Mouse (Mus musculus) limb, embryonic 13.5 days (tissue): ENCODE data around the gene Ptprn2. TPM values are rescaled to one million over a fixed set of nuclear protein-coding genes. Genes with fewer than 3 reads are reported as not detected.

ENCODE experiments used
- ATAC-seq: fragments of 200-750 bp; cut with Nextera tagmentation; 2 replicates; pipeline ENCODE4 v1.8.0; 2017; ENCODE audit warnings: low read depth, moderate number of reproducible peaks, moderate TSS enrichment; ENCODE audit not compliant: low FRiP score
- H3K27ac ChIP-seq: fragments of 300-500 bp; sonication (generic); 2 replicates; pipeline ENCODE4 v1.5.1; 2015; ENCODE audit warnings: inconsistent platforms, mild to moderate bottlenecking, moderate library complexity
- H3K27me3 ChIP-seq: fragments of 300-500 bp; sonication (generic); 2 replicates; pipeline ENCODE4 v1.6.1; 2015; ENCODE audit warnings: mild to moderate bottlenecking, inconsistent platforms
- H3K36me3 ChIP-seq: fragments of 300-500 bp; sonication (generic); 2 replicates; pipeline ENCODE4 v1.6.1; 2015; ENCODE audit warnings: inconsistent platforms, mild to moderate bottlenecking, moderate library complexity
- H3K4me1 ChIP-seq: fragments of 300-500 bp; sonication (generic); 2 replicates; pipeline ENCODE4 v1.6.1; 2015; ENCODE audit warnings: inconsistent platforms
- H3K4me2 ChIP-seq: fragments of 300-500 bp; sonication (generic); replicated peaks from 2 replicates; pipeline ENCODE4 v1.6.1; 2015; ENCODE audit warnings: inconsistent platforms, mild to moderate bottlenecking, moderate library complexity
- H3K4me3 ChIP-seq: fragments of 300-500 bp; sonication (generic); 2 replicates; pipeline ENCODE4 v1.5.1; 2015; ENCODE audit warnings: moderate library complexity, mild to moderate bottlenecking, inconsistent platforms
- H3K9ac ChIP-seq: fragments of 300-500 bp; sonication (generic); 2 replicates; pipeline ENCODE4 v1.6.1; 2015; ENCODE audit warnings: mild to moderate bottlenecking, inconsistent platforms
- H3K9me3 ChIP-seq: fragments of 300-500 bp; sonication (generic); 2 replicates; pipeline ENCODE4 v1.6.1; 2016; ENCODE audit warnings: inconsistent platforms
- whole genome bisulfite sequencing: fragments of 180-500 bp; shearing (Covaris S2); methylation state at CpG from one replicate; pipeline ENCODE4 v1.1.7; 2015; 5-methylcytosine and 5-hydroxymethylcytosine counted together
- microRNA counts: library from miRNA; unstranded; fragments of <30 nt; microRNA quantifications from one replicate; lab custom pipeline; 2016
- microRNA-seq: library from miRNA; unstranded; fragments of <30 nt; microRNA quantifications from one replicate; pipeline ENCODE4, GENCODE M21; 2016
- polyA plus RNA-seq: library from polyadenylated mRNA; unstranded; fragments of >200 nt; fragmentation: Nextera tagmentation; extraction: Ambion mirVana; gene quantifications from 2 replicates; pipeline ENCODE4 v1.2.1, GENCODE M21; 2015

The Ptprn2 gene
- polyA plus RNA-seq, 1 experiment from 2014 or later, result 0.19 TPM

DNA sequence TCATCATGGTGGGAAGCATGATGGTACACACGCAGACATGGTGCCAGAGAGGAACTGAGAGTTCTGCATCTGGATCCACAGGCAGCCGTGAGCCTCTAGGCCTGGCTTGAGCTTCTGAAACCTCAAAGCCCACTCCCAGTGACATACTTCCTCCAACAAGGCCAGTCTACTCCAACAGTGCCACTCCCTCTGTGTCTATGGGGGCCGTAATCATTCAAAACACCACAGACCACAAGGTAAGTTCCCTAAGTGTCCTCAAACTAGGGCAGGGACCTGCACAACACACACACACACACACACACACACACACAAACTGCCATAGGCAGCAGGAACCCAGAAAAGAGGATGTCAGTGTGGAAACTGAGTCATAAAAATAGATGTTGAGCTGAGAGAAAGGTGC is 813.6 kb downstream of the Ptprn2 start:
- ATAC-seq, result no peak
- Histone ChIP-seq H3K4me3 (no peak overlapping the region), H3K27ac (no peak overlapping the region), H3K4me1 (no peaks in the 10 kb centered on the region), H3K4me2 (no peak overlapping the region), H3K36me3 (no peaks in the 10 kb centered on the region), H3K9ac (no peak overlapping the region), H3K9me3 (no peaks in the 10 kb centered on the region), H3K27me3 (no peaks in the 10 kb centered on the region)
- 88% methylated on average over 3 of the region's 3 CpGs for WGBS

GRCm38 (mm10) chr12:117304751-117305624 is 819.5 kb downstream of the Ptprn2 start:
- H3K9me3 ChIP-seq, result no peaks in the 10 kb centered on the region
- no peak overlapping the region for H3K9ac ChIP-seq
- H3K27me3 ChIP-seq, result no peaks in the 10 kb centered on the region
- H3K4me2 ChIP-seq, result no peak overlapping the region
- no peak overlapping the region for H3K4me3 ChIP-seq
- 88% methylated on average over 17 of the region's 17 CpGs for WGBS
- no peaks in the 10 kb centered on the region for H3K36me3 ChIP-seq
- no peak overlapping the region for H3K27ac ChIP-seq
- no peaks in the 10 kb centered on the region for H3K4me1 ChIP-seq
- ATAC-seq, result no peak

- Histone ChIP-seq H3K9me3 (no peaks in the 10 kb centered on the region), H3K9ac (no peak overlapping the region), H3K4me2 (no peak overlapping the region), H3K4me3 (no peak overlapping the region), H3K36me3 (no peaks in the 10 kb centered on the region), H3K27ac (no peak overlapping the region), H3K4me1 (no peaks in the 10 kb centered on the region), H3K27me3 (no peaks in the 10 kb centered on the region)
- no peak for ATAC-seq
- 73% methylated on average over 5 of the region's 5 CpGs for WGBS
Observed at GRCm38 (mm10) chr12:117305625-117306105, 820.1 kb downstream of the Ptprn2 start.

DNA sequence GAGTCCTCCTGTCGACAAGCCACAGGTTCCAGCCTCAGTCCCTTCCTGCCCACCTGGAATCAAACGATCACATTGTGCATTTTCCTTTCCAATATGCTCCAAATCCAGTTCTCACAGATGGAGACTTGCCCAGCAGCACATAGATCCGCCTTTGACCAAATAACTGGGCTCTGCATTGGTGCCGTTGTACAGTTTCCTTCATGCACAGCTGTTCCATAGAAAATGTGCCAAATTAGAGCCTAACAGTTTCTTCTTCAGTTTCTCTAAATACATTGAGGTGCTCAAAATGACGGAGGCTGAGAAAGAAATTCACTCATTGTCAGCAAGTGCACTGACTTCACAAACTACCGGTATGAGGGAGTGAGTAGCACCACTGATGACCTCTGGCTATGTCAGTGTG is 826.6 kb downstream of the Ptprn2 start:
- Histone ChIP-seq H3K27me3 (no peaks in the 10 kb centered on the region), H3K4me1 (peaks cover 5% of the 10 kb centered on the region; the same call in 1 of the 2 replicates), H3K27ac (no peak overlapping the region), H3K9ac (no peak overlapping the region), H3K4me2 (no peak overlapping the region), H3K4me3 (no peak overlapping the region), H3K36me3 (no peaks in the 10 kb centered on the region), H3K9me3 (peaks cover 1% of the 10 kb centered on the region; the same call in 1 of the 2 replicates)
- WGBS, result 82% methylated on average over 6 of the region's 6 CpGs
- no peak for ATAC-seq

GRCm38 (mm10) chr12:117314987-117315386 is 829.5 kb downstream of the Ptprn2 start:
- Histone ChIP-seq H3K27me3 (no peaks in the 10 kb centered on the region), H3K36me3 (no peaks in the 10 kb centered on the region), H3K4me3 (no peak overlapping the region), H3K9me3 (peaks cover 7% of the 10 kb centered on the region; the same call in 1 of the 2 replicates), H3K4me2 (no peak overlapping the region), H3K27ac (no peak overlapping the region), H3K4me1 (peaks cover 5% of the 10 kb centered on the region; the same call in 1 of the 2 replicates), H3K9ac (no peak overlapping the region)
- WGBS, result 55% methylated on average over 2 of the region's 2 CpGs
- ATAC-seq, result peak; percentile 59; the same call in 1 of the 2 replicates

- Histone ChIP-seq H3K36me3 (no peaks in the 10 kb centered on the region), H3K9me3 (peaks cover 7% of the 10 kb centered on the region; the same call in 1 of the 2 replicates), H3K27me3 (no peaks in the 10 kb centered on the region), H3K9ac (no peak overlapping the region), H3K27ac (no peak overlapping the region), H3K4me1 (peaks cover 5% of the 10 kb centered on the region; the same call in 1 of the 2 replicates), H3K4me2 (no peak overlapping the region), H3K4me3 (no peak overlapping the region)
- 83% methylated on average over 3 of the region's 3 CpGs for whole genome bisulfite sequencing
- ATAC-seq, result no peak
Observed at GRCm38 (mm10) chr12:117315661-117316060, 830.1 kb downstream of the Ptprn2 start.

- no peak overlapping the region for H3K9ac ChIP-seq
- H3K27ac ChIP-seq, result no peak overlapping the region
- no peak overlapping the region for H3K4me3 ChIP-seq
- H3K4me2 ChIP-seq, result no peak overlapping the region
- ATAC-seq, result no peak
- 70% methylated on average over 3 of the region's 3 CpGs for WGBS
- peaks cover 5% of the 10 kb centered on the region; the same call in 1 of the 2 replicates for H3K4me1 ChIP-seq
- H3K36me3 ChIP-seq, result no peaks in the 10 kb centered on the region
- H3K9me3 ChIP-seq, result peaks cover 7% of the 10 kb centered on the region; the same call in 1 of the 2 replicates
- H3K27me3 ChIP-seq, result no peaks in the 10 kb centered on the region
Observed at GRCm38 (mm10) chr12:117318229-117318628, 832.7 kb downstream of the Ptprn2 start.

- Histone ChIP-seq H3K9ac (no peak overlapping the region), H3K27me3 (no peaks in the 10 kb centered on the region), H3K4me1 (no peaks in the 10 kb centered on the region), H3K4me3 (no peak overlapping the region), H3K9me3 (no peaks in the 10 kb centered on the region), H3K4me2 (no peak overlapping the region), H3K36me3 (no peaks in the 10 kb centered on the region), H3K27ac (no peak overlapping the region)
- WGBS, result 89% methylated on average over 2 of the region's 3 CpGs
- ATAC-seq, result no peak
Observed at GRCm38 (mm10) chr12:117323017-117323416, 837.5 kb downstream of the Ptprn2 start.

MicroRNA genes within 50 kb of the gene (microRNA counts, 519-probe panel; counts per million panel counts)
- microRNA mmu-miR-153 (lab: Ali Mortazavi, UCI), result 2,093 counts per million, percentile 27 among the panel's probes with 10 or more counts

Small RNA genes lying within 50 kb of the gene (microRNA-seq; reads per million reads assigned to microRNA genes)
- gene Mir153, result 32.6 reads per million, percentile 40 among the genes with 10 or more reads in this experiment

Other genes with a start within 250 kb of the Ptprn2 start
- gene Wdr60, start 222.7 kb upstream of the Ptprn2 start, polyA plus RNA-seq, result 32.7 and 39.6 TPM in 2 replicates
- not detected in 2 replicates for gene Gm11027, start 210.3 kb upstream of the Ptprn2 start, polyA plus RNA-seq
- 15.6 and 15.8 TPM in 2 replicates for gene Esyt2, start 204.5 kb upstream of the Ptprn2 start, polyA plus RNA-seq
- 32.4 and 37.3 TPM in 2 replicates for gene Ncapg2, start 80.3 kb upstream of the Ptprn2 start, polyA plus RNA-seq